Mouse (Mus musculus) midbrain, embryonic 13.5 days (tissue): Measurements from ENCODE around the gene Arl3. TPM values are rescaled to one million over a fixed set of nuclear protein-coding genes. Genes with fewer than 3 reads are reported as not detected.

Experiments
- ATAC-seq: fragments of 200-750 bp; cut with Nextera tagmentation; 2 replicates; pipeline ENCODE4 v1.8.0; 2017; ENCODE audit warnings: mild to moderate bottlenecking, moderate TSS enrichment, moderate library complexity
- H3K27ac ChIP-seq: fragments of 300-500 bp; sonication (generic); 2 replicates; pipeline ENCODE4 v1.5.1; 2015; ENCODE audit warnings: inconsistent platforms, mild to moderate bottlenecking, moderate library complexity
- H3K27me3 ChIP-seq: fragments of 300-500 bp; sonication (generic); 2 replicates; pipeline ENCODE4 v1.6.1; 2015; ENCODE audit warnings: mild to moderate bottlenecking, inconsistent platforms
- H3K36me3 ChIP-seq: fragments of 300-500 bp; sonication (generic); 2 replicates; pipeline ENCODE4 v1.6.1; 2015; ENCODE audit warnings: mild to moderate bottlenecking, inconsistent platforms
- H3K4me1 ChIP-seq: fragments of 300-500 bp; sonication (generic); replicated peaks from 2 replicates; pipeline ENCODE4 v1.6.1; 2015; ENCODE audit warnings: inconsistent platforms
- H3K4me2 ChIP-seq: fragments of 300-500 bp; sonication (generic); replicated peaks from 2 replicates; pipeline ENCODE4 v1.6.1; 2015; ENCODE audit warnings: moderate library complexity, mild to moderate bottlenecking, inconsistent platforms
- H3K4me3 ChIP-seq: fragments of 300-500 bp; sonication (generic); replicated peaks from 2 replicates; pipeline ENCODE4 v1.5.1; 2015; ENCODE audit warnings: mild to moderate bottlenecking, inconsistent platforms
- H3K9ac ChIP-seq: fragments of 300-500 bp; sonication (generic); replicated peaks from 2 replicates; pipeline ENCODE4 v1.6.1; 2015; ENCODE audit warnings: mild to moderate bottlenecking, inconsistent platforms
- H3K9me3 ChIP-seq: fragments of 300-500 bp; sonication (generic); 2 replicates; pipeline ENCODE4 v1.6.1; 2016; ENCODE audit warnings: mild to moderate bottlenecking, inconsistent platforms
- WGBS: fragments of 180-500 bp; shearing (Covaris S2); methylation state at CpG from one replicate; pipeline ENCODE4 v1.1.7; 2015; 5-methylcytosine and 5-hydroxymethylcytosine counted together
- polyA plus RNA-seq: library from polyadenylated mRNA; unstranded; fragments of >200 nt; fragmentation: Nextera tagmentation; extraction: Ambion mirVana; gene quantifications from 2 replicates; pipeline ENCODE4 v1.2.1, GENCODE M21; 2015

The Arl3 gene
- polyA plus RNA-seq, 1 experiment from 2014 or later, result 238 TPM

DNA sequence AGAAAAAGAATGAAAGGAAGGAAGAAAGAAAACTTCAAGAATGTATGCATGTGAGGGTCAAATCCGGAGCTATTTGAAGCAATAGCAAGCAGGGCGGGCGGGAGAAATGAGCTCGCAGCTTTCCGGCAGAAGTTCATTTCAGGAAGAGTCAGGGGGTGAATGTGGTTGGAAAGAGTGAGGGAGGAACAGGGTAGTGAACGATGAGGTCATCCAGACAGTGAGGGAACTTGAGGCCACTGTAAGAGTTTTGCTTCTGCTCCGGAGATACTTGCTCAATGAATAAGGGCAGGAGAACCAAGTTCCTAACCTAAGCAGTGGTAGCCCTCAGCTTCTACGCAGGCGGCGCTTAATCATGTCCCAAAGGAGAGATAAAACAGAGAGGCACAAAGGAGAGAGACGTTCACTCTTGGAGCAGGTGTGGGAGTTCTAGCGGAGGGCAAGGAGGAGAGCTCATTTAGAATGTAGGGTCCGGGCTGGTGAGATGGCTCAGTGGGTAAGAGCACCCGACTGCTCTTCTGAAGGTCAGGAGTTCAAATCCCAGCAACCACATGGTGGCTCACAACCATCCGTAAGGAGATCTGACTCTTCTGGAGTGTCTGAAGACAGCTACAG lies 50.5 kb downstream of the Arl3 start:
- peaks cover 72% of the 10 kb centered on the region for H3K4me1 ChIP-seq
- H3K36me3 ChIP-seq, result no peaks in the 10 kb centered on the region
- ATAC-seq, result no peak
- no peak overlapping the region for H3K9ac ChIP-seq
- no peak overlapping the region for H3K27ac ChIP-seq
- H3K4me2 ChIP-seq, result no peak overlapping the region
- H3K27me3 ChIP-seq, result no peaks in the 10 kb centered on the region
- H3K9me3 ChIP-seq, result no peaks in the 10 kb centered on the region
- 40% methylated on average over 15 of the region's 15 CpGs for WGBS
- H3K4me3 ChIP-seq, result no peak overlapping the region

DNA sequence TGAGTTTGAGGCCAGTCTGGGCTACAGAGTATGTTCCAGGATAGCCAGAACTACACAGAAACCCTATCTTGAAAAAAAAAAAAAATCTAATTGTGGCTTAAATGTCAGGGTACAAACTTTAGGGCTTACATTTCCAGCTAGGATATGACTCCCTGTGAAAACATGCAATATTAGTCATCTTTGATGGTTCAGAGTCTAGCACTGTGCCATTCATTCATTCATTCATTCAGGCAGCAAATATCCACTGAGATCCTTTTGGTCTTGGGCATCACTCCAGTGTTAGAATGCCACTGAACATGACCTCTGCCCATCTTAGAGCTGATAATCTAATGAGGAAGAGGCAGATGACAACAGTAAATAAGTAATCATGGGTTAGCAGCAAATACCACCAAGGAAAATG lies 51.3 kb downstream of the Arl3 start:
- no peak overlapping the region for H3K4me2 ChIP-seq
- no peak overlapping the region for H3K4me3 ChIP-seq
- peaks cover 72% of the 10 kb centered on the region for H3K4me1 ChIP-seq
- H3K9me3 ChIP-seq, result no peaks in the 10 kb centered on the region
- ATAC-seq, result no peak
- H3K36me3 ChIP-seq, result peaks cover 4% of the 10 kb centered on the region; the same call in 1 of the 2 replicates
- H3K9ac ChIP-seq, result no peak overlapping the region
- no peak overlapping the region for H3K27ac ChIP-seq
- H3K27me3 ChIP-seq, result no peaks in the 10 kb centered on the region

DNA sequence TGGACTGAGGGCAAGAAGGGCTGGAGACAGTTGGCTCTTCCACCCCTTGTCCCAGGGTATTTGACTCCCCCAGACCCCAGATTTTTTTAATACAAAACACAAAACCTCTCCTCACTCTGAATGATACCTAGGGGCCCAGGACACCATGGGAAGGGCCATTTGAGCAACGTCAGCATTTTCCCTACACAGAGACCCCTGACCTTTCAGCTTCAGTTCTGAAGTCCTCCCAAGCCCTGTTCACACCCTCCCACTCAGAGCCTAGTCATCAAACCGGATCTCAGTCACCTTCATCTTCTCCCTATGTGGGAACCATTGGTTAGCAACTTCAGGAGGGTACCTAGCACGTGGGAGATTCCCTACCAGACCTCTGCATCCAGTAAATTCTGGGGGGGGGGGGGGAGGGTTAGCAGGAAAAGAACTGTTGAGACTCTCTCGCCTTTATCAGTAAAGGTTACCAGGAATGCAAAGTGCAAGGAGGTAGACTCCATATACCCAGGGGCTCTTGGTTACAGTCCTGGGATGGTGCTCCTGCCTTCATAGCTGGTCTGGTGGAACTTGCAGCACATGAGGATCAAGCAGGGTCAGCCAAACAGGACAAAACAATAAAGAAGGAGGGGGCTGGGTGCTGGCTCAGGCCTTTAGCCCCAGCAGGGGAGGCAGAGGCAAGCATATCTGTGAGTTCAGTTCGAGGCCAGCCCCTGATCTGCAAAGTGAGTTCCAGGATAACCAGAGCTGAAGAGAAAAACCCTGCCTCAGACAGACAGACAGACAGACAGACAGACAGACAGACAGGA lies 54.0 kb downstream of the Arl3 start:
- Histone ChIP-seq H3K27ac (peak overlapping the region; percentile 75), H3K27me3 (no peaks in the 10 kb centered on the region), H3K4me2 (peak overlapping the region; percentile 46), H3K4me1 (peaks cover 46% of the 10 kb centered on the region), H3K36me3 (peaks cover 29% of the 10 kb centered on the region), H3K9me3 (no peaks in the 10 kb centered on the region), H3K4me3 (no peak overlapping the region), H3K9ac (peak overlapping the region; percentile 53; the same call in 1 of the 2 replicates)
- 11% methylated on average over 5 of the region's 5 CpGs for WGBS
- no peak for ATAC-seq

DNA sequence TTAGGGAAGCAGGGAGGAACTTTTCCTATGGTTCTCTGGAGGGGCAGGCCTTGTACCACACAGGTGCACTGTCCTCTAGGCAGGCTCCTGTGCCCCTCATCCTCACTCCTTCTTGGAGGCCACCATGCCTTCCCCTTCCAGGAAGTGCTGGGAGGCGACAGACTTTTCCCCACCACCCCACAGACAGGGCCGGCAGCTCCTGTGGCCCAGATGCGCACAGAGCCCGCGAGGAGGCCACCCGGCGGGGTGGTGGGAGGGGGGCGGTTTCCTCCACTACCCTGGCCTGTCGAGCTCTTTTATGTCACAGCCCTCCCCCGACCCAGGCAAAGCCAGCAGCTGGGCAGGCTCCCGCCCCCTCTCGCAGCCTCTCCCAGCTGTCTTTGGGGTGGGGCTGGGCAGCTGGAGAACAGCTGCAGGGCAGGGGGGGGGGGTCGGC lies 54.6 kb downstream of the Arl3 start:
- peak overlapping the region; percentile 46 for H3K4me2 ChIP-seq
- peak overlapping the region; percentile 53 for H3K9ac ChIP-seq
- H3K4me1 ChIP-seq, result peaks cover 40% of the 10 kb centered on the region
- no peaks in the 10 kb centered on the region for H3K9me3 ChIP-seq
- H3K4me3 ChIP-seq, result peak overlapping the region; percentile 12; the same call in 1 of the 2 replicates
- WGBS, result under 1% methylated on average over 13 of the region's 13 CpGs
- peak overlapping the region; percentile 75 for H3K27ac ChIP-seq
- no peaks in the 10 kb centered on the region for H3K27me3 ChIP-seq
- H3K36me3 ChIP-seq, result peaks cover 36% of the 10 kb centered on the region
- ATAC-seq, result peak; percentile 64

DNA sequence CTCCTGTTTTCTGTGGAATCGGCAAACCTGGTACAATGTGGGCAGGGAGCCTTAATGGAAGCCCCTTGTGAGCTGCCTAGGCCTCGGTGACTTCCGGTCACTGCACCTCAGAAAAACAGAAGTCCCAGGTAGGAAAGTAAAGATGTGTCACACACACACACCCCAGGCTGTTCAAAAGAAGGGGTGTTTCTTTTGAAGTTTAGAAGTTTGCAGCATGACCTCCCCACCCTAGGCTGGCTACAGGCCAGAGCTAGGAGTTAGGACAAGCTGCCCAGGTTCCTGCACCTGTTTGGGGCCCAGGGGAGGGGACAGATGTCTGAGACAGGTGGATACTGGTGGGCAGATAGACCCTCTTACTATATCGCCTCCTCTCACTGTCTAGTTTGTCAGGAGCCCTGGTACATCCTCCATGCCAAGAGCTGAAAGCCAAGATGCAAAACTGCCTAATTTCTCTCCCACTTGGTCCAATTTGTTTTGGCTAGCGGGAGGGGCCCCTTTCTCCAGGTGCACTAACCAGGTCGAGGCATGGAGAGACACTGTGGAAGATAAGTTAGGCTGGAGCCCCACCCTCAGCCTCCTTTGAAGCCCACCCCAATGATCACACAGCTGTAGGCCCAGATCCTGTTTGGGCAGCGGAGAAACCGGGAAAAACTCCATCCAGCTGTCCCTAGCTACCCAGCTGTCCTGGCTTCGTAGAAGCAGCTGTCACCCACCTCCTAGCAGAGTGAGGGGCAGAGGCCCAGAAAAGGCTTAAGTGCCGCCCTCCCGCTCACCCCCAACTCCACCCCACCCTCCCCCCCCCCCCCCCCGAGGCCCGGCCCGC lies 55.3 kb downstream of the Arl3 start:
- Histone ChIP-seq H3K27ac (peak overlapping the region; percentile 75), H3K27me3 (no peaks in the 10 kb centered on the region), H3K4me2 (peak overlapping the region; percentile 46)

DNA sequence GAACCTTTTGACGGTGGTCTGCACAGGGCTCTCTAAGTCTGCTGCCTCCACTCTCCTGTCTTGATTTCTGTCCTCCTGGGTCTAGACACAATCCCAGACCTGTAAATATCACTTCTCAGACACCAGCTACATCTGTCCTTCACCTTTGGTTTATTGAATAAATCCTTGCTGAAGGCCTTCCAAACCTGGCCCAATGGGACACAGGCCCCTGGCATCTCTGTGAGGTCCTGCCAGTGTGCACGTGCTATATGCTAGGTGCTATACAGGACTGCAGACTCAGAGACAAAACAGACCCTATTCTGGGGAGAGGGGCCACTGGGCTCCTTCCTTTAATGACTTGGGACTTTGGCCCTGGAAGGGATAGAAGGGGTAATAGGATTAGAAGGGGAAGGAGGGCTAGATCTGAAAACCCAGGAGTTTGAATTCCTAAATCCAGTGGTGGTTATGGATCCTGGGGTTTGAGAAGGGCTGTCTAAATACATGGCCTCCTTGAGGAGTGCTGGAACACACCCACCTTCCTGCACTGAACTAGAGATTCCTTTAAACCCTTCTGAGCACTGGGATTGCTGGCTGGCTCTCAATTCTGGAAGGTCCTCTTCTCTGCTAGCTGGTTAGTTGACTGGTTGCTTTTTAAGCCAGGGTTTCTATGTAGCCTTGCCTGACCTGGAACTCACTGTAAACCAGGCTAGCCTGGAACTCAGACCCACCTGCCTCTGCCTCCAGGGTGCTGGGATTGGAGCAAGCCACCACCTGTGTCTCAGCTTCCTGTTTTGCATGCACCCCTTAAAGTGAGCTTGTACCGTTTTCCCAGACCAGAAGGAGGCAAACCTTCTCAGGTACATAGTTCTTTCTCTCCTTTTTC lies 56.1 kb downstream of the Arl3 start:
- ATAC-seq, result no peak
- 42% methylated on average over 3 of the region's 3 CpGs for WGBS
- H3K4me1 ChIP-seq, result peaks cover 31% of the 10 kb centered on the region
- no peaks in the 10 kb centered on the region for H3K9me3 ChIP-seq
- no peak overlapping the region for H3K4me2 ChIP-seq
- no peak overlapping the region for H3K9ac ChIP-seq
- H3K36me3 ChIP-seq, result peaks cover 50% of the 10 kb centered on the region
- H3K4me3 ChIP-seq, result no peak overlapping the region
- H3K27me3 ChIP-seq, result no peaks in the 10 kb centered on the region
- peak overlapping the region; percentile 75; the same call in 1 of the 2 replicates for H3K27ac ChIP-seq

More for the DNA sequence above, 55.3 kb downstream of the Arl3 start:
- H3K9me3 ChIP-seq, result no peaks in the 10 kb centered on the region
- H3K9ac ChIP-seq, result peak overlapping the region; percentile 53
- WGBS, result 46% methylated on average over 9 of the region's 14 CpGs
- peak; percentile 70 for ATAC-seq
- H3K4me3 ChIP-seq, result no peak overlapping the region
- peaks cover 42% of the 10 kb centered on the region for H3K36me3 ChIP-seq
- H3K4me1 ChIP-seq, result peaks cover 33% of the 10 kb centered on the region

DNA sequence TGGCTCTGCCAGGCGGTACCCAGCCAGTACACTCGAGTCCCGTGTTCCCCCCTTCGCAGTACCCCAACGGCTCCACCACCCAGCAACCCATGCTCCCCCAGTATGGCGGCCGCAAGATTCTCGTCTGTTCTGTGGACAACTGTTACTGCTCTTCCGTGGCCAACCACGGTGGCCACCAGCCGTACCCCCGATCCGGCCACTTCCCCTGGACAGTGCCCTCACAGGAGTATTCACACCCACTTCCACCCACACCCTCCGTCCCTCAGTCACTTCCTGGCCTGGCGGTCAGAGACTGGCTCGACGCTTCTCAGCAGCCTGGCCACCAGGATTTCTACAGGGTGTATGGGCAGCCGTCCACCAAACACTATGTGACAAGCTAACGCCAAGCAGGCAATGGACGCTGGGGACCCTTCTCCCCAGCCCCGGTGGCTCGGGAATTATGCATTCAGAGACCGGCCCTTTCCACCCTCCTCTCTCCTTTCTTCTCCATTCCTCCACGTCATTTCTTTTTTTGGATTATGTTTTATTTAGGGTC lies 57.6 kb downstream of the Arl3 start:
- no peaks in the 10 kb centered on the region for H3K9me3 ChIP-seq
- WGBS, result 89% methylated on average over 24 of the region's 24 CpGs
- H3K4me3 ChIP-seq, result no peak overlapping the region
- H3K36me3 ChIP-seq, result peaks cover 57% of the 10 kb centered on the region
- H3K9ac ChIP-seq, result no peak overlapping the region
- H3K27ac ChIP-seq, result no peak overlapping the region; the same call in 1 of the 2 replicates
- H3K27me3 ChIP-seq, result no peaks in the 10 kb centered on the region
- ATAC-seq, result no peak
- H3K4me1 ChIP-seq, result peaks cover 46% of the 10 kb centered on the region
- H3K4me2 ChIP-seq, result no peak overlapping the region

DNA sequence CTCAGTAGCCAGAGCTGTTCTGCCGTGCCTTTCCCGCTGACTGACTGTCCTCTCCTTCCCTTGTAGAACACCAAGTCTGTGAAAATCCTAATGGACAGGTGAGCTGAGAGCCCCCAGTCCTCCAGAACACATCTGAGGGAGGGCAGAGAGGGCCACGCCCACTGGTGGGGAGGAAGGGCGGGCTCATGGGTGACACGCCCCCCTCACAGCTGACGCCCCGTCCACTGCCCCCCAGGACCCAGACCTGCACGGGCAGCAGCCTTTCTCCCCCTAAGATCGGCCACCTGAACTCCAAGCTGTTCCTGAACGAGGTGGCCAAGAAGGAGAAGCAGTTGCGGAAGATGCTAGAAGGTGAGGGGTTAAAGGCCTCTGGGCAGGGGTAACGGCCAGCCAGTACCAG lies 58.6 kb downstream of the Arl3 start:
- 89% methylated on average over 12 of the region's 12 CpGs for WGBS
- Histone ChIP-seq H3K4me1 (peaks cover 55% of the 10 kb centered on the region), H3K9ac (no peak overlapping the region), H3K27ac (no peak overlapping the region), H3K36me3 (peaks cover 65% of the 10 kb centered on the region), H3K4me2 (no peak overlapping the region), H3K4me3 (no peak overlapping the region), H3K9me3 (no peaks in the 10 kb centered on the region), H3K27me3 (no peaks in the 10 kb centered on the region)
- ATAC-seq, result no peak

DNA sequence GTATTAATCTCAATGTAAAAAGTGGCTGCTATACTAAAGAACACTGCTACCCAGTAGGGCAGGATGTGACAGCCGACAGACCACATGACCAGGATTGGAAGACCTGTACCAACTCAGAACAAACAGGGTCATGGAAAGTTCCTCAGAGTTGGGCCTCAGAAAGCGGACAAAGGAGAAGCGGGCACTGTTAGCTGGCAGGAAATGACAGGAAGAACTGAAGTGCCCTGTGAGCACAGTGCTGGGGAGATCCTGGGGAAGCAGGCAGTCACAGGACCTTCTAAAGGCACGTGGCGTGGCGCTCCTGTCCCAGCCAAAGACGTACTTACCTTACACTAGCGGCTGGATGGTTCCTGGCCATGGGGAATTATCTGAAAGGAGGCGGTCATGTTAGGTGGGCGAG lies 61.7 kb downstream of the Arl3 start:
- H3K27ac ChIP-seq, result no peak overlapping the region
- no peak overlapping the region for H3K4me3 ChIP-seq
- no peaks in the 10 kb centered on the region for H3K27me3 ChIP-seq
- no peak overlapping the region for H3K9ac ChIP-seq
- H3K36me3 ChIP-seq, result peaks cover 87% of the 10 kb centered on the region
- 91% methylated on average over 10 of the region's 10 CpGs for WGBS
- no peak overlapping the region for H3K4me2 ChIP-seq
- ATAC-seq, result no peak
- H3K9me3 ChIP-seq, result no peaks in the 10 kb centered on the region
- H3K4me1 ChIP-seq, result peaks cover 59% of the 10 kb centered on the region

DNA sequence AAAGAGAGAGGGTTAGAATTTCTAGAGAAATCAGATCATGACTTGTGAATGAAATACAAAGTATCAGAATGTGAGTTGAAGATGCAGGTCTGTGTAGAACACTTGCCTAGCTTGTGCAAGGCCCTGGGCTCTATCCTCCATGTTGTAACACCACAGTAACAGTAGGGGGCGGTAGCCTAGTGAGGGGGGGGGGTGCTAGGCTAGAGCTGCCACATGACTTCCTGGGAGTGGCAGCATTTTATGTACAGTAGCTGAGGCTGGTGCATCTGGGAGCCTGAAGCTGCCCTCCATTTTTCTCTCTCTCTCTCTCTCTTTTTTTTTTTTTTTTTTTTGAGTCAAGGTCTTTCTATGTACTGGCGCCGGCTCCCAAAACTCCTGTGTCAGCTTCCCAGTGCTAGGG lies 62.2 kb downstream of the Arl3 start:
- peaks cover 88% of the 10 kb centered on the region for H3K36me3 ChIP-seq
- no peaks in the 10 kb centered on the region for H3K27me3 ChIP-seq
- WGBS, result 58% methylated on average over 3 of the region's 3 CpGs
- H3K9me3 ChIP-seq, result no peaks in the 10 kb centered on the region
- no peak overlapping the region for H3K9ac ChIP-seq
- no peak overlapping the region for H3K4me2 ChIP-seq
- H3K4me3 ChIP-seq, result no peak overlapping the region
- H3K27ac ChIP-seq, result no peak overlapping the region
- no peak for ATAC-seq
- H3K4me1 ChIP-seq, result peaks cover 63% of the 10 kb centered on the region

DNA sequence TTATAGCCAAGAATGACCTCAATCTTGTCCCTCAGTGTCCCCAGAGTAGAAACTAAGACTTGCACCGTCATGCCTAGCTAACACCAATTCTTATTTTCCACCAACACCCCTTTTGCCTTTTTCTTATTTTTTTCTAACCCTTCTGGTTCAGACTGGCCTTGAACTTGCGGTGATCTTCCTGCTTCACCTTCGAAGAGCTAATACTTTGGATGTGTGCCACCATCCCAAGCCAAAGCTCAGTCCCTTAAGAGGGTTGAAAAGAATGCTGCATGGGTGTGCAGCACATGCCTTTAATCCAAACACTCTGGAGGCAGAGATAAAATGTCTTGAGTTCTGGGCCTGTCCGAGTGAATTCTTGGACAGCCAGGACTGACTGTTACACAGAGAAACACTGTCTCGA lies 62.6 kb downstream of the Arl3 start:
- H3K27me3 ChIP-seq, result no peaks in the 10 kb centered on the region
- peaks cover 88% of the 10 kb centered on the region for H3K36me3 ChIP-seq
- H3K4me3 ChIP-seq, result no peak overlapping the region
- no peak overlapping the region for H3K9ac ChIP-seq
- no peaks in the 10 kb centered on the region for H3K9me3 ChIP-seq
- 0 out of 2 replicates have a peak overlapping the region, but pooled peaks have one; percentile 41 for H3K27ac ChIP-seq
- H3K4me1 ChIP-seq, result peaks cover 67% of the 10 kb centered on the region
- no peak overlapping the region for H3K4me2 ChIP-seq
- no peak for ATAC-seq
- 89% methylated on average over 5 of the region's 5 CpGs for WGBS
